Mouse (Mus musculus) hindbrain, embryonic 10.5 days (tissue): ENCODE measurements around the gene Igfbp1. TPM values are rescaled to one million over a fixed set of nuclear protein-coding genes. Genes with fewer than 3 reads are reported as not detected.

Experiments used
- DNase-seq: peaks from one replicate; pipeline ENCODE4 v3.0.0-alpha.2; 2017; ENCODE audit warnings: low spot score
- H3K27ac ChIP-seq: fragments of 300-500 bp; sonication (generic); 2 replicates; pipeline ENCODE4 v1.5.1; 2016; ENCODE audit warnings: mild to moderate bottlenecking, moderate library complexity
- H3K27me3 ChIP-seq: fragments of 300-500 bp; sonication (generic); 2 replicates; pipeline ENCODE4 v1.6.1; 2016; ENCODE audit warnings: mild to moderate bottlenecking; ENCODE audit not compliant: poor library complexity, insufficient read depth, severe bottlenecking
- H3K36me3 ChIP-seq: fragments of 300-500 bp; sonication (generic); 2 replicates; pipeline ENCODE4 v1.6.1; 2016; ENCODE audit warnings: mild to moderate bottlenecking, moderate library complexity
- H3K4me1 ChIP-seq: fragments of 300-500 bp; sonication (generic); replicated peaks from 2 replicates; pipeline ENCODE4 v1.6.1; 2016; ENCODE audit warnings: mild to moderate bottlenecking
- H3K4me3 ChIP-seq: fragments of 300-500 bp; sonication (generic); 2 replicates; pipeline ENCODE4 v1.5.1; 2016; ENCODE audit warnings: mild to moderate bottlenecking, moderate library complexity
- H3K9me3 ChIP-seq: fragments of 300-500 bp; sonication (generic); 2 replicates; pipeline ENCODE4 v1.6.1; 2016; ENCODE audit warnings: mild to moderate bottlenecking, moderate library complexity
- WGBS: fragments of 180-500 bp; shearing (Covaris S2); methylation state at CpG from one replicate; pipeline ENCODE4 v1.1.7; 2016; 5-methylcytosine and 5-hydroxymethylcytosine counted together
- polyA plus RNA-seq: library from polyadenylated mRNA; unstranded; fragments of >200 nt; fragmentation: Nextera tagmentation; extraction: Ambion mirVana; gene quantifications from 2 replicates; pipeline ENCODE4 v1.2.1, GENCODE M21; 2016

Gene Igfbp1
- 0.16 TPM in 1 of 2 replicates, not detected in the other for polyA plus RNA-seq

DNA sequence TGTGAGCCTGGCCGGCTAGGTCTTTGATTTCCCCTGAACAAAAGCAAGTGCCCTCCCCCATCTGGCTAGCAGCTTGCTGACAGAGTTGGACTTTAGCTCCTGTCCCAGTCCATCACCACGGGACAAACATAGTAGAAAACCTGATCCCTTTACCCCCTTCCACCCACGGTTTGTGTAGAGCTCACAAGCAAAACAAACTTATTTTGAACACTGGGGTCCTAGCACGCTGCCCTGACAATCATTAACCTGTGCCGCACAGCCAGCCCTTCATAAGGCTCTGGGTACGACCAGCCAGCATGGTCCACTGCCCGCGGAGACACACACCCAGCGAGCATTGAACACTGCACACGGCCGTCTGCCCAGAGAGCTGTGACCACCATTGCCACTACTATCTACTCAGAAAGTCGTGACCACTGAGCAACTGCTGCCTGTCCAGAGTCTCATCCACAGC lies at the start of gene Igfbp1:
Gene Igfbp1, plus strand, starts transcription at position 292 of the 451 bp plus-strand sequence.
- H3K4me1 ChIP-seq: peaks cover 12% of the 10 kb centered on the region
- H3K27ac ChIP-seq: peak within 1 kb of the TSS; percentile 23
- WGBS: 45% methylated on average over 12 of the region's 12 CpGs
- no peak for DNase-seq
- H3K27me3 ChIP-seq: no peaks in the 10 kb centered on the region
- H3K9me3 ChIP-seq: no peaks in the 10 kb centered on the region
- no peak within 1 kb of the TSS for H3K4me3 ChIP-seq
- H3K36me3 ChIP-seq: no peaks in the 10 kb centered on the region

DNA sequence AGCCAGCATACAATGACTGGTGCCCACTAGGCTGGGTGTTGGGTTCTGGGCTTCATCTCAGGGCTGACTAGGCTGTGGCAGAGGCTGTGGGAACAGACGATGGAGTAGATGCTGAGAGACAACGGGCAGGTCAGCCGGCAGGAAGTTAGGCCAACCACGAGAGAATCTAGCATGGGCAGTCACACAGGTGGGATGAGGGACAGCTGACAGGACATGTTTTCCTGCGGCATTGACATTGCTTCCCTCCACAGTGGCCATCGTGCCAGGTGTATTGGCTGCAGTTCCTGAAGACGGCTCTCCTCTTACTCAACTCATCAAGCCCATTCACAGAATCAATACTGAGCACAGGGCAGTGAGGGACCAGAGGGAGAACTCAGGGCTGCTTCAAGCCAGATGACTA lies 49.6 kb upstream of the Igfbp1 start:
- no peaks in the 10 kb centered on the region for H3K9me3 ChIP-seq
- H3K4me3 ChIP-seq: no peak overlapping the region
- no peaks in the 10 kb centered on the region for H3K27me3 ChIP-seq
- H3K27ac ChIP-seq: no peak overlapping the region
- 91% methylated on average over 7 of the region's 7 CpGs for WGBS
- peaks cover 3% of the 10 kb centered on the region; the same call in 1 of the 2 replicates for H3K36me3 ChIP-seq
- no peak for DNase-seq
- peaks cover 8% of the 10 kb centered on the region for H3K4me1 ChIP-seq

DNA sequence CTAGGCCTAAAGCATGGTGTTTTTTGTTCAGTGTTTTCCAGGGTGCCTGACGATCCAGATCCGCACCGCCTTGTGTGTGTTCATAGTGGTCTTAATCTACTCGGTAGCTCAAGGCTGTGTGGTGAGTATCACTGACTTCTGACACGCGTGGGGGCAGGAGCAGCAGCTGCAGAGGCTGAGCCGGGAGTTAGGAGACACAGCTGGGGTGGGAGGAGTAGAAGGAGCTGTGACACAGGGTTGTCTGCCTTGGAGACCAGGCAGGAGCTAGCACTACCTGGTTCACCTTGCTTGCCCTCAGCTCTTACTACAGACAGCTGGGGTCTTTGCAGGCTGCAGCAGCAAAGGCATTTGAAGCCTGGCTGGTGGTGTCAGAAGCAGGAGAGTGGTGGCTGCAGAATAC lies 48.1 kb upstream of the Igfbp1 start:
- Histone ChIP-seq H3K36me3 (peaks cover 3% of the 10 kb centered on the region; the same call in 1 of the 2 replicates), H3K27ac (no peak overlapping the region), H3K4me1 (peaks cover 8% of the 10 kb centered on the region), H3K27me3 (no peaks in the 10 kb centered on the region), H3K4me3 (no peak overlapping the region), H3K9me3 (no peaks in the 10 kb centered on the region)
- no peak for DNase-seq
- 76% methylated on average over 7 of the region's 7 CpGs for WGBS

DNA sequence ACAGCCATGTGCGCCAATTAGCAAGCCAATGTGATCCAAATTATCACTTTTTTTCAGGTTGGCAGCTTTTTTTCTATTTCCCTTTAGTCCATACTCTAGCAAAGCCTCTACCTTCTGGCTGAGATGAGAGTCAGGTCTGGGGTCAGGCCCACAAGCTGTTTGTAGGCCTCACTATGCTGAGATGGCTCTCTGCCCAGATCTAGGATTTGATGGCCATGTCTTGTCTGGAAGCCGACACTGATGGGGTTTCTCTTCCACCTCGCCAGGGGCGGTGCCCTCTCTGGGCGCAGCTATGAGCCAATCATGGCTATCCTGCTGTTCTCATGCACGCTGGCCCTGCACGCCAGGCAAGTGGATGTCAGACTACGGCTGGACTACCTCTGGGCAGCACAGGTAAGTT lies 47.1 kb upstream of the Igfbp1 start:
- no peak for DNase-seq
- 94% methylated on average over 8 of the region's 8 CpGs for WGBS
- Histone ChIP-seq H3K36me3 (peaks cover 3% of the 10 kb centered on the region; the same call in 1 of the 2 replicates), H3K4me3 (no peak overlapping the region), H3K27me3 (no peaks in the 10 kb centered on the region), H3K27ac (no peak overlapping the region), H3K4me1 (peaks cover 8% of the 10 kb centered on the region), H3K9me3 (no peaks in the 10 kb centered on the region)

DNA sequence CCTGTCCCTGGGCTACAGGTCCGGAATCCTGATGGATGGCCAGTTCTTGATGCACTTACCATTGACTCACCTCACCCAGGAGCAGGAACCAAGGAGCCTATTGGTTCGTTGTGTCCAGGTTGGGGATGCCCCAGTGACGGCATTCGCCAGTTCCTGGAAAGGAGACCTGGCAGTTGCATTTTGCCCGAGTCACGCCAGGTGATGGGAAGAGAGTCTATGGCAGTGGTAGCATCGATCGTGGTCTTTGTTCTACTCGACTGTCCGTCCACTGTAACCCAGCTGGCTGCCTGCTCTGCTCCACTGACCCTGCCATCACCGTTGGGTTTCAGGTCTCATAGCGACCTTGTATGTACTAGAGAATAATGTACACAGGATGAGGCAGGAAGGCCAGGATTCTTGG lies 45.2 kb upstream of the Igfbp1 start:
- H3K27ac ChIP-seq: no peak overlapping the region
- no peaks in the 10 kb centered on the region for H3K9me3 ChIP-seq
- H3K4me1 ChIP-seq: peaks cover 8% of the 10 kb centered on the region
- peaks cover 3% of the 10 kb centered on the region; the same call in 1 of the 2 replicates for H3K36me3 ChIP-seq
- no peak overlapping the region for H3K4me3 ChIP-seq
- H3K27me3 ChIP-seq: no peaks in the 10 kb centered on the region
- WGBS: 93% methylated on average over 12 of the region's 12 CpGs
- no peak for DNase-seq

DNA sequence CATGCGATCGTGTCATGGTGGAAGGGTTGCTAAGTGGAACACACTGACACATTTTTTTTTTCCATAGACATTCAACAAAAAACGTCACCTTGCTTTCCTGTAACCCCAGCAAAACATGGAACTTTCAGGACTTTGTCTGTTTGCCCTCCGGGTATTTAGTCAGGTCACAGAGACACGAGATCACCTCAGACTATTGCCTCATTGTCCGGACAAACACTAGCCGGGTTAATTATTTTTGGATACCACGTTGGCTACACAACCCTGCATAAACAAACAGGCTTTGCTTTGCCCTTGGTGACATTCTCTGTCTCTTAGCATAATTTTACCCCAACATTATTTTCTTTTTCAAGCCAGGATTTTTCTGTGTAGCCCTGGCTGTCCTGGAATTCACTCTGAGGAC lies 44.5 kb upstream of the Igfbp1 start:
- peaks cover 3% of the 10 kb centered on the region; the same call in 1 of the 2 replicates for H3K36me3 ChIP-seq
- 85% methylated on average over 8 of the region's 8 CpGs for WGBS
- H3K4me1 ChIP-seq: peaks cover 8% of the 10 kb centered on the region
- no peak for DNase-seq
- H3K9me3 ChIP-seq: no peaks in the 10 kb centered on the region
- H3K27me3 ChIP-seq: no peaks in the 10 kb centered on the region
- H3K27ac ChIP-seq: no peak overlapping the region
- H3K4me3 ChIP-seq: no peak overlapping the region

DNA sequence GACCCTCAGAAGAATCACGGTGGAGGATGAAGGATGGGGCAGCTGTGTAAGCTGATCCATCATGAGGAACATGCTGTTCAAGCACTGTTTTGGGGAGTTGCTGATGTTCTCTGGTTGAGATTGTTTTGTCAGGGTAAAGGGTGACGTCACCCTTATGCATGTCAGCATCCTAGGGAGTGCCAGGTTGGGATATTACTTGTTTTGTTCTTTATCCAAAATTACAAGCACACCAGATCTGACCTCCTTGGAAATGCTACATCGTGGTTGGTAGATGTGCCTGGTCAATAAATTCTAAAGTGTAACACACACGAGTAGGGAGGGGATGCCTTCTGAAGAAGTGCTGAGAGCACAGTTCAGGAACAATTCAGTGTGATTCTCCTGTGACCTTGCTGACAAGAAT lies 41.2 kb upstream of the Igfbp1 start:
- DNase-seq: no peak
- Histone ChIP-seq H3K4me3 (no peak overlapping the region), H3K9me3 (no peaks in the 10 kb centered on the region), H3K36me3 (no peaks in the 10 kb centered on the region), H3K27me3 (no peaks in the 10 kb centered on the region), H3K27ac (no peak overlapping the region), H3K4me1 (peaks cover 17% of the 10 kb centered on the region)
- 73% methylated on average over 4 of the region's 4 CpGs for WGBS

DNA sequence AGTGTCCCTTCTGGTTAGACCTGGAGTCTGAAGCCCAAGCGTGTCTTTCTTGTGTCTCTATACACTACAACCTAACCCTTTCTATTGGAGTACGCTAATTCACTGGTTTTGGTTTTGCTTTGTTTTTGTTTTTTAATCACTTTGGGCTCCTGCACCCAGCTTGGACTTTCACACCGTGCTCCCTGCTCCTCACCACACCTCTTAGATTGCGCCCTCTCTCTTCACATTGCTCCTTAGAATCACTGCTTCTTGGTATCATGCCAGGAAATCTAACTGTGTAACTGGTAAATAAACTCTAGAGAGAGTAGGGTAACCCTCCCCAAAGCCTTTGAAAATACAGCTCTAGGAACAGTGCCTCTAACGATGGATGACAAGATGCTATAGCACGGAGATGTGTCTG lies 39.4 kb upstream of the Igfbp1 start:
- H3K27ac ChIP-seq: no peak overlapping the region
- H3K27me3 ChIP-seq: no peaks in the 10 kb centered on the region
- WGBS: 90% methylated on average over 6 of the region's 6 CpGs
- no peaks in the 10 kb centered on the region for H3K36me3 ChIP-seq
- peaks cover 18% of the 10 kb centered on the region for H3K4me1 ChIP-seq
- no peak for DNase-seq
- no peaks in the 10 kb centered on the region for H3K9me3 ChIP-seq
- no peak overlapping the region for H3K4me3 ChIP-seq

DNA sequence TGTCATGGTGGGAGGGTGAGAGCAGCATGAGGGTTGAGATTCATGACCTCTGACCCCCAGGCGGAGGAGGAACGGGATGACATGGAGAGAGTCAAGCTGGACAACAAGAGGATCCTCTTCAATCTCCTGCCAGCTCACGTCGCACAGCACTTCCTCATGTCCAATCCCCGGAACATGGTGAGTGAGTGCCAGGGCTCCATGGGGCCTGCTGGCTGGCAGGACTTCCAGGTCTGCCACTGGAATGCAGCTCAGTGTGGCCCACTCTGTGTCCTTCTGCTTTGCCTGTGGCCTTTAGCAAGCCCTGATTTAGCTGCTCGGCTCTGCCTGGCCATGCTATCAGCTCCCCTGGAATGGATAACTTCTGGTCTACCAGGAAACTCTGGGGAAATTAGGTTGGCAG lies 37.4 kb upstream of the Igfbp1 start:
- peak overlapping the region; percentile 79; the same call in 1 of the 2 replicates for H3K27ac ChIP-seq
- H3K9me3 ChIP-seq: no peaks in the 10 kb centered on the region
- H3K4me3 ChIP-seq: no peak overlapping the region
- WGBS: 73% methylated on average over 6 of the region's 6 CpGs
- H3K27me3 ChIP-seq: no peaks in the 10 kb centered on the region
- H3K4me1 ChIP-seq: peaks cover 18% of the 10 kb centered on the region
- no peak for DNase-seq
- H3K36me3 ChIP-seq: no peaks in the 10 kb centered on the region

DNA sequence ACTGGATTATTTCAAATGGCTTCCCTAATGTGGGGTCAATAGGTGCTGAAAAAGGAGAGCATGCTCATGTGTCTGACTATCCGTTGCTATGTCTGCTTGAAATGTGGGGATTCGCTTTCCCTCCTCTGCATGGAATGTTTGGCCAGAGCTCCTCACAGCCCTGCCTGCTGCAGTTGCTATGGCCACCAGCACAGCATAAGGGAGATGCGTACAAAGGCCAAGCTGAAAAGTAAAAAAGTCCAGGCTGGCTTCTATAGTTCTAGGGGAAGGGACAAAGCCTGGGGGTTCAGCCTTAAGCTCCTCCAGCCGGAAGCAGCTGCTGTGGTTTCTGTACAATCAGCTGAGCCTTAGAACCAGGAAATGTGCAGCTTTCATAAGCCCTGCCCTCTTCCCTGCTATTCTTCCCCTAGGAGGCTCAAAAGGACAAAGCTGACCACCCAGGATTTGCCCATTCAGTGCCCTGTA lies 36.9 kb upstream of the Igfbp1 start:
- 40% methylated on average over 4 of the region's 4 CpGs for WGBS
- H3K27me3 ChIP-seq: no peaks in the 10 kb centered on the region
- H3K4me1 ChIP-seq: peaks cover 18% of the 10 kb centered on the region
- H3K9me3 ChIP-seq: no peaks in the 10 kb centered on the region
- no peak overlapping the region for H3K4me3 ChIP-seq
- H3K27ac ChIP-seq: peak overlapping the region; percentile 79
- H3K36me3 ChIP-seq: no peaks in the 10 kb centered on the region
- DNase-seq: peak; percentile 34

DNA sequence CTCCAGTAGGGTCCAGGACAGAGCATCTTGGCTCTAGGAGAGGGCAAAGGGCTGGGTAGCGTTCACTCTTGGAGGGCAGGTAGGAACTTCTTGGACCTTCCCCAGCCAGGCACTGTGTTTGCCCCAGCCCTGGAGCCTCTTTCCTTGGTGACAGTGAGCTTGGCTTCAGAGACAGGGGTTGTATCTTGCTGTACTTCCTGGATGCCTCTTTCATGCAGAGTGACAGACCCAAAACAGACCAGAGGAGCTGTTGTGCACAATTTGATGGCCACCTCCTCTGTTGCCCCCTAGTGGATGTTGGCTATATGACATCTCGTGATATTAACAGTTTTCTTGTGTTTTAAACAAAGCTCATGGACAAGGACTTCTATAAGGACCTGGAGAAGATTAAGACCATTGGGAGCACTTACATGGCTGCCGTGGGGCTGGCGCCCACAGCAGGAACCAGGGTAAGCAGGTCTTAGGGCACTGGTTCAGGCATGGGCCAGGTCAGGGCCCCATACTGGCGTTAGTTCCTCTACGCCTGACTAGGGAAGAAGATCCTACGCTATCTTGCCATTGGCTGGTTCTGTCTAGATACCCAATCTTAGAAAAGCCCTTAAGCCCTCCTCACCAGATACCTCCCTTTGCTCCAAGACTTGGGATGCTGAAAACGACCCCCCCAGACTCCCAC lies 35.9 kb upstream of the Igfbp1 start:
- Histone ChIP-seq H3K27me3 (no peaks in the 10 kb centered on the region), H3K4me1 (peaks cover 18% of the 10 kb centered on the region), H3K36me3 (no peaks in the 10 kb centered on the region), H3K27ac (peak overlapping the region; percentile 79), H3K4me3 (no peak overlapping the region), H3K9me3 (no peaks in the 10 kb centered on the region)
- peak; percentile 38 for DNase-seq
- 79% methylated on average over 8 of the region's 8 CpGs for WGBS

DNA sequence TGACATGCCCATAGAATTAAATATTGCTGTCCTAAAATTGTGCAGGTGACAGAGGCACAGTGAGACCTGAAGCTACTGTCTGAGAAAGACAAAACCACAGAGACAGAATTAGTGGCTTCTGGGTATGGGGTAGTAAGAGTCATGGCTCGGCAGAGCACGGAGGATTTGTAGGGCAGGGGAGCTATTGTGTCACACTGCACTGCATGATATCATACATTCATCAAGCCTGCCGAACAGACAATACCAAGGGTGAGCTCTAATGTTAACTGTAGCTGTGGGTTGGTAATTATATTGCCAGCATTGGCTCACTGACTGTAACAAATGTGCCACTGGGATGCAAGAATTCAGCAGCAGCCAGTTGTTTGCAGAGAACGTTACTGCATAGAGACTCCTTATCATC lies 33.2 kb upstream of the Igfbp1 start:
- DNase-seq: no peak
- 71% methylated on average over 4 of the region's 4 CpGs for whole genome bisulfite sequencing
- H3K27me3 ChIP-seq: no peaks in the 10 kb centered on the region

DNA sequence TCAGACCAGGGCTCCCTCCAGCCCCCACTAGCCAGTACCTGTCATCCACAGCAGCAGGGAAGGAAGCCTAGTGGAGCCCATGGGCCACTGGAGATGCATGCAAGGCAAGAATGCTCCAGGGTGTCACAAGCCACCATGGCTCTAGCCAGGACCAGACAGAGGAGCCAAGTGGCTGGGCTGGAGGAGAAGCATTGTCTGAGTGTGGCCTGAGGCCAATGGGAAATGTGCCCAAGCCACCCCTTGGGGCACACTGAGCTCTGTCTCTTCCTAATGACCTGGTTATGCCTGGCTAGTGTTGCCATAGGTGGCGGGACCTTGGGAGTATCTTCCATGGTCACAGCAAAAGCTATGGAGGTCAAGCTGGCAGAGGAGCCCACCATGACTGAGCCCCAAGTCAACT lies 27.9 kb upstream of the Igfbp1 start:
- Histone ChIP-seq H3K9me3 (no peaks in the 10 kb centered on the region), H3K36me3 (peaks cover 2% of the 10 kb centered on the region; the same call in 1 of the 2 replicates), H3K4me3 (no peak overlapping the region), H3K27ac (no peak overlapping the region), H3K4me1 (no peaks in the 10 kb centered on the region), H3K27me3 (no peaks in the 10 kb centered on the region)
- WGBS: 92% methylated on average over 1 of the region's 1 CpGs
- DNase-seq: no peak

More for the DNA sequence above, 33.2 kb upstream of the Igfbp1 start:
- Histone ChIP-seq H3K9me3 (no peaks in the 10 kb centered on the region), H3K27ac (no peak overlapping the region), H3K4me1 (peaks cover 18% of the 10 kb centered on the region), H3K4me3 (no peak overlapping the region), H3K36me3 (no peaks in the 10 kb centered on the region; the same call in 1 of the 2 replicates)
